Mouse (Mus musculus): ENCODE data around the gene Esp3.

GRCm38 (mm10) chr17:40598294-40598693, 33.6 kb upstream of the Esp3 start, which contains the start of gene Esp4:
- TF ChIP-seq ZC3H11A (IDR thresholded peaks at IDR 0.05; ENCODE audit: borderline replicate concordance, low read depth, low read length): no peak
- no peak for TF ChIP-seq MAFK (IDR thresholded peaks at IDR 0.05; ENCODE audit: insufficient read depth, low read depth, low read length)
- TF ChIP-seq ZNF384 (IDR thresholded peaks at IDR 0.05; ENCODE audit: low read depth, low read length): no peak
- TF ChIP-seq HCFC1 (IDR thresholded peaks at IDR 0.05; ENCODE audit: borderline replicate concordance, insufficient read depth, low read length): no peak
- no peak for TF ChIP-seq CHD2 (IDR thresholded peaks at IDR 0.05; ENCODE audit: low read depth, low read length)

Measured in ES-E14 (cell line).